Mouse (Mus musculus) activated CD4-positive, CD25-positive, alpha-beta regulatory T cell, adult 4 months (primary cell): ENCODE measurements around the gene Olfr159. TPM values are rescaled to one million over a fixed set of nuclear protein-coding genes. Genes with fewer than 3 reads are reported as not detected.
"Not testable (repeated sequence)": the region's sequence is repeated elsewhere in the genome, so short reads cannot be mapped to it uniquely, and the experiment has no call there.

Experiments used
- ATAC-seq: one replicate; pipeline ENCODE4 v1.8.0; 2017
- polyA plus RNA-seq, 2 experiments: library from polyadenylated mRNA; unstranded; fragments of 100-300 nt; shearing (Covaris generic); gene quantifications; one replicate each; pipeline ENCODE4 v1.2.1; 2017

Gene Olfr159
- polyA plus RNA-seq: not detected

- ATAC-seq: no peak
Observed at GRCm38 (mm10) chr4:43770909-43771308, at the start of gene Olfr159. Gene Olfr159, minus strand, starts transcription at chr4:43771009.

- no peak for ATAC-seq
Observed at GRCm38 (mm10) chr4:43798936-43799335, 28.1 kb upstream of the Olfr159 start.

GRCm38 (mm10) chr4:43795844-43796243 is 25.0 kb upstream of the Olfr159 start:
- not testable (repeated sequence) for ATAC-seq

DNA sequence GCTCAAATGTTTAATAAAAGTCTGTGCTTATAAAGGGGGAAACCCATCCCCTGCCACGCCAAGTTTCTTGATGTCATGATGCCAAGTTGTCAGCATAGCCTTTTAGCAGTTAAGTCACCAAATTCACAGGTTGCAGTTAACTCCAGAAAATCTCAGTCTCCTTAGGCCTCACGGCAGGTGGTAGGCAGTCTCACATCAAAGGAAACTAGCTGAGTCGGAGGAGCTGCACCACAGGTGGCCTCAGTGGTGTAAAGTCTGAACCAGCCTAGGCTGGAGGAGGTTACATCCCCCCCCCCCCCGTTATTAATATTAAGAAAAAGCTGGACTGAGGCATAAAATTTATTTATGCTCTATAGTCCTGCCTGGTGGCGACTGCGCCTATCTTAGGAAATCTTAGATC is 24.5 kb upstream of the Olfr159 start:
- ATAC-seq: no peak

- ATAC-seq: no peak
Observed at GRCm38 (mm10) chr4:43772304-43772703, 1.5 kb upstream of the Olfr159 start.

- ATAC-seq: no peak
Observed at GRCm38 (mm10) chr4:43771626-43772025, 817 bp upstream of the Olfr159 start.

- ATAC-seq: no peak
Observed at GRCm38 (mm10) chr4:43769374-43769773, 1.4 kb downstream of the Olfr159 start.

DNA sequence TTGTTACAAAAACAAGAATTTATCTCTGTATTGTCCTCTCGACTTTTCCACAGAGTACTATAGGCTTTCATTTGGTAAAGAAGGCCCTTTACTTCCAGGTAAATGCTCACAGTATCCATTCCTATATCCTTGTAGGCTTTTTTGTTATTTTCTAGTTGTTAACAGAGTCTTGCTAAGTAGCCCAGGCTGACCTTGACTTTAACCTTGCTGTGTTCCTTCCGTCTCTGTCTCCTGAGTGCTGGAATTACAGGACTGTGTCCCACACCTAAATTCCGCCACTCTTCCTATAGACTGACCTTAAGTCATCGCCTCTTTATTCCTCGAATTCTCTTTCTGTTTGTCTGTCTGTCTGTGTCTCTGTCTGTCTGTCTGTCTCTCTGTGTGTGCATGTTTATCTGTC is 2.5 kb downstream of the Olfr159 start:
- no peak for ATAC-seq

GRCm38 (mm10) chr4:43763410-43763809 is 7.4 kb downstream of the Olfr159 start:
- no peak for ATAC-seq

- ATAC-seq: no peak
Observed at GRCm38 (mm10) chr4:43761336-43761735, 9.5 kb downstream of the Olfr159 start.

GRCm38 (mm10) chr4:43760460-43760859 is 10.3 kb downstream of the Olfr159 start:
- no peak for ATAC-seq

- ATAC-seq: no peak
Observed at GRCm38 (mm10) chr4:43759571-43760418, 11.0 kb downstream of the Olfr159 start.

DNA sequence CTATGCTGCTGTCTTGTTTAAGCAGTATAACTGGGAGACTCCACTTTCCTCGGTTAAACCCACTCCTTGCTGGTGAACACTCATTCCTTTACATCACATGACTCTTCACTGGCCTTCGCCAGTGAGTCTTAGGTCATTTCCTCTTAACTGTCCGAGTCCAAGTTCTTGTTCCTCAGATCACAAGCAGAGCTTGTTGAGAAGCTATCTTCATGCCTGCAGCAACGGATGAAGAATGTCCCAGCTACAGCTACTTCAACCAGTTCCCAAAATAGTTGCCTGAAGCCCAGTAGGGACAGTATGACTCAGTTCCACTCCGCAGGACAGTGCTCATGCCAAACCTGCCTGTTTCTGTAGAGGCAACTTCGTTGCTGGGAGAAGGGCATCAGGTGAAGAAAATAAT is 13.6 kb downstream of the Olfr159 start:
- no peak for ATAC-seq

- ATAC-seq: no peak
Observed at GRCm38 (mm10) chr4:43745187-43745586, 25.6 kb downstream of the Olfr159 start.

- no peak for ATAC-seq
Observed at GRCm38 (mm10) chr4:43743099-43743498, 27.7 kb downstream of the Olfr159 start.

DNA sequence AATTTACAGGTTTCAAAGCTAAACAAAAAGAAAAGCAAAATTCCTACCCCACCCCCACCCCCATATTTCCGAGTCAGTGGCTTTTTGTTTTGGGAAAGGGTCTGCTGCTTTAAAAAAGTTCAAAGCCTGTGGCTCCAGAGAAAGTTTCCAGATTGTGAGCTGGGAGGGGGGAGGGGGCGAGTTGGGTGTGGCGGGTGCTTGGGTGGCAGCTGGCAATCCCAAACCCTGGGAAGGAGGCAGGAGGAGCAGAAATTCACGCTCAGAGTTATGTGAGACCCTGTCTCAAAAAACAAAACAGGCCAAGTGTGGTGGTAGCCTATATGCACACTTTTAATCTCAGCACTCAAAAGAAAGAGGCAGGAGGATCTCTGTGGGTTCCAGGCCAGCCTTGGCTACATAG is 28.2 kb downstream of the Olfr159 start:
- ATAC-seq: no peak

DNA sequence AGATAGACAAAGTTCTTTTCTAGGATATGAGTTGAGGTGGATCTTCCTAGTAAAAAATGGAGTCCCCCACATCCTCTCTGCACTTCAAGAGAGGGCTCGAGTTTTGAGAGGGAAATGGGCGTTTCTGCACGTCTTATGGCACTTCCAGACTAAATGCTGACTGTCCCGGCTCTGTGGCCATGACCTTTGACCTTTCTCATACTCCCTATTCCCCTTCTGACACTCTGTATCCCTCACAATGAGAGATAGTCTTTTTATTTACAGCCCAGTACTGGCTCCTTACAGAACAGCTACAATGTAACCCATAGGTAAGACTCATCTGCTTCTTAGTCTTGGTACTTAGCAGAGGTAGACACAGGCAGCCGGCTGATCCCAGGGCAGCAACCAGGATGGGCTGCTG is 29.3 kb downstream of the Olfr159 start:
- ATAC-seq: no peak

- no peak for ATAC-seq
Observed at GRCm38 (mm10) chr4:43738989-43739674, 31.7 kb downstream of the Olfr159 start.

DNA sequence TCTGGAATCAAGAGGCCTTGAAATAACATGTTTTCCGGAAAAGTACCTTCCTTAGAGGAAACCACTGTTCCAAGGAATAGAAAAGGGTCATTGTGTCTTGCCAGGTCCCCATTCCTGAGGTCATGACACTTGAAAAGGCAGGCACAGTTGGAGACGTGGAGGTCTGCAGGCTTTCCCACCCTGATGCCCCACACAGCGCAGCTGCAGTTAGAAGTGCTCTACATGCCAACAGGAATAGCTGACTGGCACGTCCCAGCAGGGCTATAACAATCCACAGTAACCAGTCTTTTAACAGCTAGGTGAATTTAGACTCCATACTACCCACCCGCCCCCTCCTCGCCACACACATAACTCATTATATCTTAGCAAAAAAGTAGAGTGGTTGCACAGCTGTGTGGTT is 33.7 kb downstream of the Olfr159 start:
- no peak for ATAC-seq

GRCm38 (mm10) chr4:43733186-43733585 is 37.6 kb downstream of the Olfr159 start:
- ATAC-seq: no peak

DNA sequence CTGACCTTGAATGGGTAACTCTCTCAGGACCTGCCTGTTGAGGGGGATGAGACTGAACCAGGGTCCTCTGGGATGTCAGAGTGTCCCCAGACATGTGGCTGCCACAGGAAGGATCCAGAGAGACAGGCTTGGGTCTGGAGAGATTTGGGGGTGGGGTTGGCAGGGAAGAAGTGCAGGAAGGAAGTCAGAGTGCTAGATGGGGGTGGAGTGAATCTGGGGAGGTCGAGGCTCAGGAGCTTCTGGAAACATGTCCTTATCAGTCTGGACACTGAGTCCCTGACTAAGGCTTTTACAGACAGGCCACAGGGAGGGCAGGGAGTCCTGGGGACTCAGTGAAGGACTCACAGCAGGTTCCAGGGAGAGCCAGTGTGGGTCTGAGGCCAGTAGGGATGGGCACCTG is 38.6 kb downstream of the Olfr159 start:
- no peak for ATAC-seq

DNA sequence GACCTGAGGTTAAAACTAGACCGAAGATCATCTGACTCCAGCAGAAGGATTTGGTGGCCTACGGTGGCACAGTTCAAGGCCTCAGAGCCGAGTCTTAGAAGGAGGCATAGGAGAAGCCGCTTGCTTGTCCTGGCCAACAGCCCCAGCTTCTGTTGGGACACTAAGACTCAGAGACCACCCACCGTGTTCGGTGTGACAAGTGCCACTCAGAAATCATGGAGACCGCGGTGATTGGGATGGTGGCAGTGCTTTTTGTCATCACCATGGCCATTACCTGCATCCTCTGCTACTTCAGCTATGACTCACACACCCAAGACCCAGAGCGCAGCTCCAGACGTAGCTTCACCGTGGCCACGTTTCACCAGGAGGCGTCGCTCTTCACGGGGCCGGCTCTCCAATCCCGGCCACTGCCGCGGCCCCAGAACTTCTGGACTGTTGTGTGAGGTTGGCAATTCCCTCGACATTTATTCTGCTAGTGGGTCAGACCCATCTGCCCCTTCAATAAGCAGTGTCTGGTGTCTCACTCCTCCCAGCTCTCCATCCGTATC is 40.0 kb downstream of the Olfr159 start:
- ATAC-seq: no peak

DNA sequence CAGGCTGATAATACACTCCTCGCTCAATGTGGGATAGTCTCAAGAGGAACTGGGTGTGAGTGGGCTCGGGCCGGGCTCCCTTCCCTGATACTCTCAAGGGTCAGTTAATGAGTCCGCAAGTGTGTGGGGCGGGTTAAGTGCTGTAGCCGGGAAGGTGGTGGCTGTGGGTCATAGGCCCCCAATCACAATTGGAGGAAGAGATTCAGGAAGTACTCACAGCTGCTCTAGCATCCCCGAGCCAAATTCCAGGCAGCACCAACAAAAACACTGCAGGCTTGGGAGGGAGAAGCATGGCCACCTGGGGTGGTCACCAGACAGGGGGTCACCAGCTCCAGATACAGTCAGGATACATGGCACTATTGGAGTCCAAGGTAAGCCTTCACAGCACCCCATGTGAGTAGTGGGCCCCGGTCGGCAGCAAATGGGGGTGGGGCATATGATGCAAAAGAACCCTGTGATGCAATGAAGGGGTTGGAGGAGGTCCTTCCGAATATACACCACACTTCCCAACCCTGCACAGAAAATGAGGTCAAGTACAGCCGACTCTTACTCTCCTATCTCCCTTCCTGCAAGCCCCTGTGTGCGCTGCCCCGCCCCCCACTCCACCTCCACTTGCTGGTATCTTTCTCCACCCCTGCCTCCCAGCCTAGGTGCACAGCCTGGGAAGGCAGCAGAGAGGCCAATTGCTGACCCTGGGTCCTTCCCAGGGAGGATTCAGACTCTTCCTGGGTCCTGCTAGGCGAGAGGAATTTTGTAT is 40.8 kb downstream of the Olfr159 start, which contains the start of gene Spaar:
TSS of gene Spaar (plus strand) at position 241 of the 757 bp plus-strand sequence.
- no peak for ATAC-seq
